Comparison of ENCODE assay signal across 27 mouse cellular contexts in genomic region chr11:21546671-21547070, GRCm38 (mm10).
"Had no signal": no experiment of that assay in that cellular context is flagged by ENCODE, and none has a peak within 500 bp of the region (broad histone marks: within the 10 kb centered on the region; RNA-seq: fewer than 3 reads in every experiment).

No protein-coding gene starts in this region.

- H3K9ac ChIP-seq: heart, embryonic 13.5 days; heart, embryonic 15.5 days; hindbrain, embryonic 13.5 days; hindbrain, embryonic 15.5 days; kidney, embryonic 15.5 days; limb, embryonic 13.5 days; limb, embryonic 15.5 days; liver, embryonic 14.5 days had no signal

- H3K4me2 ChIP-seq: heart, embryonic 13.5 days; heart, embryonic 15.5 days; hindbrain, embryonic 13.5 days; hindbrain, embryonic 15.5 days; kidney, embryonic 15.5 days; limb, embryonic 13.5 days; limb, embryonic 15.5 days; liver, embryonic 11.5 days had no signal

- H3K9me3 ChIP-seq: heart, embryonic 10.5 days; heart, embryonic 13.5 days; heart, embryonic 15.5 days; hindbrain, embryonic 13.5 days; hindbrain, embryonic 15.5 days; kidney, embryonic 15.5 days; limb, embryonic 13.5 days; limb, embryonic 15.5 days had no signal

- ATAC-seq: hindbrain, postnatal 0 days; intestine, embryonic 16.5 days had no signal

- H3K36me3 ChIP-seq: heart, embryonic 10.5 days; heart, embryonic 13.5 days; heart, embryonic 15.5 days; hindbrain, embryonic 13.5 days; hindbrain, embryonic 15.5 days; kidney, embryonic 15.5 days; limb, embryonic 13.5 days; limb, embryonic 15.5 days had no signal

- H3K4me3 ChIP-seq: gastrocnemius, adult 2 months; heart, embryonic 10.5 days; heart, embryonic 13.5 days; heart, embryonic 15.5 days; hindbrain, embryonic 13.5 days; hindbrain, embryonic 15.5 days; kidney, embryonic 15.5 days; limb, embryonic 13.5 days; limb, embryonic 15.5 days had no signal

- H3K4me1 ChIP-seq: heart, embryonic 10.5 days; heart, embryonic 15.5 days; hindbrain, embryonic 13.5 days; hindbrain, embryonic 15.5 days; kidney, embryonic 15.5 days; limb, embryonic 13.5 days; limb, embryonic 15.5 days had no signal

- DNase-seq: gastrocnemius, adult 2 months; gastrocnemius, postnatal 10 days; gastrocnemius, postnatal 25 days; heart, adult 11 months; heart, postnatal 14 days; heart, postnatal 36 days; kidney, adult 11 months; kidney, adult 2 months; kidney, adult 9 months; kidney, postnatal 14 days; kidney, postnatal 36 days; layer of hippocampus, adult 9-11 months; layer of hippocampus, postnatal 36 days; left cerebral cortex, postnatal 4 days had no signal

- H3K27ac ChIP-seq: gastrocnemius, adult 2 months; heart, embryonic 10.5 days; heart, embryonic 13.5 days; heart, embryonic 15.5 days; hindbrain, embryonic 13.5 days; hindbrain, embryonic 15.5 days; hindbrain, postnatal 0 days; kidney, embryonic 15.5 days; kidney, postnatal 0 days; limb, embryonic 13.5 days; limb, embryonic 15.5 days; liver, embryonic 14.5 days had no signal

- H3K27me3 ChIP-seq: heart, embryonic 13.5 days; heart, embryonic 15.5 days; hindbrain, embryonic 13.5 days; hindbrain, embryonic 15.5 days; kidney, embryonic 15.5 days; limb, embryonic 13.5 days; limb, embryonic 15.5 days had no signal
